Mouse (Mus musculus) ES-Bruce4 (cell line): ENCODE data around the gene Ak8. TPM values are rescaled to one million over a fixed set of nuclear protein-coding genes. Genes with fewer than 3 reads are reported as not detected.

Source experiments
- H3K27ac ChIP-seq: 2 replicates; pipeline ENCODE4 v1.5.1; 2012; ENCODE audit warnings: low read length, inconsistent platforms; ENCODE audit not compliant: insufficient read depth
- H3K27me3 ChIP-seq: 2 replicates; pipeline ENCODE4 v1.6.1; 2012; ENCODE audit warnings: mild to moderate bottlenecking, low read length, inconsistent platforms; ENCODE audit not compliant: control insufficient read depth, poor library complexity, insufficient read depth, severe bottlenecking
- H3K36me3 ChIP-seq: 2 replicates; pipeline ENCODE4 v1.6.1; 2012; ENCODE audit warnings: inconsistent platforms, mild to moderate bottlenecking, low read length, moderate library complexity; ENCODE audit not compliant: control insufficient read depth, poor library complexity, insufficient read depth, severe bottlenecking
- H3K4me1 ChIP-seq: one replicate; pipeline ENCODE4 v1.8.1; 2011; ENCODE audit warnings: low read length; ENCODE audit not compliant: control insufficient read depth, insufficient read depth
- H3K4me3 ChIP-seq: 2 replicates; pipeline ENCODE4 v1.5.1; 2011; ENCODE audit warnings: low read depth, mild to moderate bottlenecking, low read length
- H3K9ac ChIP-seq: 2 replicates; pipeline ENCODE4 v1.6.1; 2012; ENCODE audit warnings: low read depth, mild to moderate bottlenecking, inconsistent platforms; ENCODE audit not compliant: poor library complexity, severe bottlenecking
- H3K9me3 ChIP-seq: replicated peaks from 2 replicates; pipeline ENCODE4 v1.6.1; 2012; ENCODE audit warnings: mild to moderate bottlenecking, low read length, inconsistent platforms; ENCODE audit not compliant: control insufficient read depth, poor library complexity, insufficient read depth, severe bottlenecking
- CTCF ChIP-seq: IDR thresholded peaks from one replicate; pipeline ENCODE4 v1.8.1; 2011; ENCODE audit warnings: low read depth, low read length
- EP300 ChIP-seq: IDR thresholded peaks from 2 replicates; pipeline ENCODE4 v1.6.1; 2011; ENCODE audit warnings: low read depth, low read length; ENCODE audit not compliant: insufficient read depth
- POLR2A ChIP-seq: IDR thresholded peaks from one replicate; pipeline ENCODE4 v1.8.1; 2011; ENCODE audit warnings: low read length; ENCODE audit not compliant: insufficient read depth
- polyA plus RNA-seq: library from polyadenylated mRNA; stranded (reverse); fragments of >200 nt; gene quantifications from 2 replicates; pipeline ENCODE4 v1.2.4, GENCODE M21; 2011; ENCODE audit warnings: low read depth; ENCODE audit not compliant: missing spikeins, insufficient read depth, insufficient read length

Ak8 gene
- polyA plus RNA-seq, 1 experiment = 3.3 TPM

- TF ChIP-seq CTCF (no peak), EP300 (no peak), POLR2A (no peak)
- Histone ChIP-seq H3K36me3 (no peaks in the 10 kb centered on the region), H3K9me3 (no peaks in the 10 kb centered on the region), H3K9ac (no peak overlapping the region), H3K27ac (no peak overlapping the region), H3K4me1 (no peaks in the 10 kb centered on the region), H3K27me3 (no peaks in the 10 kb centered on the region), H3K4me3 (no peak overlapping the region)
Measured at GRCm38 (mm10) chr2:28799575-28799974, 99.6 kb downstream of the Ak8 start.

GRCm38 (mm10) chr2:28803406-28803805 lies 103.4 kb downstream of the Ak8 start:
- no peaks in the 10 kb centered on the region for H3K27me3 ChIP-seq
- no peak for TF ChIP-seq POLR2A
- TF ChIP-seq CTCF = no peak
- no peak for TF ChIP-seq EP300
- no peak overlapping the region for H3K9ac ChIP-seq
- H3K9me3 ChIP-seq = no peaks in the 10 kb centered on the region
- no peaks in the 10 kb centered on the region for H3K4me1 ChIP-seq
- no peak overlapping the region for H3K27ac ChIP-seq
- no peaks in the 10 kb centered on the region for H3K36me3 ChIP-seq
- H3K4me3 ChIP-seq = no peak overlapping the region

- H3K27me3 ChIP-seq = no peaks in the 10 kb centered on the region
- TF ChIP-seq CTCF = no peak
- TF ChIP-seq POLR2A = no peak
Measured at GRCm38 (mm10) chr2:28808841-28809240, 108.9 kb downstream of the Ak8 start.

GRCm38 (mm10) chr2:28810260-28811013 lies 110.5 kb downstream of the Ak8 start:
- H3K4me1 ChIP-seq = no peaks in the 10 kb centered on the region
- TF ChIP-seq CTCF (no peak), POLR2A (no peak), EP300 (no peak)
- H3K4me3 ChIP-seq = no peak overlapping the region
- no peak overlapping the region for H3K9ac ChIP-seq
- no peaks in the 10 kb centered on the region for H3K36me3 ChIP-seq
- no peaks in the 10 kb centered on the region for H3K9me3 ChIP-seq
- H3K27ac ChIP-seq = no peak overlapping the region
- no peaks in the 10 kb centered on the region for H3K27me3 ChIP-seq

More at GRCm38 (mm10) chr2:28808841-28809240, 108.9 kb downstream of the Ak8 start:
- no peak overlapping the region for H3K4me3 ChIP-seq
- no peak overlapping the region for H3K9ac ChIP-seq
- no peaks in the 10 kb centered on the region for H3K36me3 ChIP-seq
- H3K4me1 ChIP-seq = no peaks in the 10 kb centered on the region
- no peak overlapping the region for H3K27ac ChIP-seq
- H3K9me3 ChIP-seq = no peaks in the 10 kb centered on the region

- Histone ChIP-seq H3K27ac (no peak overlapping the region), H3K4me1 (no peaks in the 10 kb centered on the region), H3K36me3 (peaks cover 2% of the 10 kb centered on the region; the same call in 1 of the 2 replicates), H3K9ac (no peak overlapping the region), H3K4me3 (no peak overlapping the region), H3K27me3 (no peaks in the 10 kb centered on the region), H3K9me3 (no peaks in the 10 kb centered on the region)
- TF ChIP-seq EP300 (no peak), POLR2A (no peak), CTCF (no peak)
Measured at GRCm38 (mm10) chr2:28818866-28819265, 118.9 kb downstream of the Ak8 start.

- H3K9ac ChIP-seq = no peak overlapping the region
- H3K4me1 ChIP-seq = no peaks in the 10 kb centered on the region
- peaks cover 79% of the 10 kb centered on the region for H3K36me3 ChIP-seq
- TF ChIP-seq CTCF (no peak), POLR2A (no peak), EP300 (no peak)
- no peaks in the 10 kb centered on the region for H3K9me3 ChIP-seq
- H3K4me3 ChIP-seq = no peak overlapping the region
- no peaks in the 10 kb centered on the region for H3K27me3 ChIP-seq
- no peak overlapping the region for H3K27ac ChIP-seq
Measured at GRCm38 (mm10) chr2:28829265-28829664, 129.3 kb downstream of the Ak8 start.
